Mouse (Mus musculus): ENCODE measurements around the gene Lrrc38. TPM values are rescaled to one million over a fixed set of nuclear protein-coding genes. Genes with fewer than 3 reads are reported as not detected.
A peak's percentile ranks its signal among the peaks of the same experiment; 100 is the strongest.
"Not testable (repeated sequence)": the region's sequence is repeated elsewhere in the genome, so short reads cannot be mapped to it uniquely, and the experiment has no call there.

The Lrrc38 gene
- polyA plus RNA-seq, 1 experiment from 2014 or later: 0.21 TPM

- Histone ChIP-seq H3K36me3 (ENCODE audit: control insufficient read depth, insufficient read depth, low read length) (no peaks in the 10 kb centered on the region), H3K4me3 (replicated peaks; ENCODE audit: low read depth, low read length) (no peak overlapping the region), H3K27ac (replicated peaks; ENCODE audit: low read depth, low read length) (no peak overlapping the region), H3K4me1 (ENCODE audit: control insufficient read depth, insufficient read depth, low read length) (no peaks in the 10 kb centered on the region), H3K9ac (replicated peaks; ENCODE audit: low read length) (no peak overlapping the region), H3K27me3 (ENCODE audit: control insufficient read depth, insufficient read depth, low read length) (no peaks in the 10 kb centered on the region), H3K9me3 (ENCODE audit: control insufficient read depth, low read length) (no peaks in the 10 kb centered on the region), H3K4me2 (ENCODE audit: low read length) (no peak overlapping the region)
- DNase-seq (no peak), ATAC-seq (ENCODE audit: low FRiP score, low TSS enrichment) (no peak)
- WGBS: 70% methylated on average over 13 of the region's 13 CpGs
Measured at GRCm38 (mm10) chr4:143339808-143340207, 9.7 kb upstream of the Lrrc38 start.

- H3K27me3 ChIP-seq (ENCODE audit: control insufficient read depth, insufficient read depth, low read length): no peaks in the 10 kb centered on the region
- no peaks in the 10 kb centered on the region for H3K36me3 ChIP-seq (ENCODE audit: control insufficient read depth, insufficient read depth, low read length)
- DNase-seq: no peak
- H3K4me1 ChIP-seq (ENCODE audit: control insufficient read depth, insufficient read depth, low read length): no peaks in the 10 kb centered on the region
- H3K4me2 ChIP-seq (ENCODE audit: low read length): no peak overlapping the region
- ATAC-seq (ENCODE audit: low FRiP score, low TSS enrichment): no peak
- no peak overlapping the region for H3K27ac ChIP-seq (replicated peaks; ENCODE audit: low read depth, low read length)
- no peak overlapping the region for H3K4me3 ChIP-seq (replicated peaks; ENCODE audit: low read depth, low read length)
- H3K9me3 ChIP-seq (ENCODE audit: control insufficient read depth, low read length): no peaks in the 10 kb centered on the region
- no peak overlapping the region for H3K9ac ChIP-seq (replicated peaks; ENCODE audit: low read length)
- WGBS: 76% methylated on average over 7 of the region's 7 CpGs
Measured at GRCm38 (mm10) chr4:143341470-143341869, 8.1 kb upstream of the Lrrc38 start.

GRCm38 (mm10) chr4:143345491-143345890 lies 4.1 kb upstream of the Lrrc38 start:
- H3K36me3 ChIP-seq (ENCODE audit: control insufficient read depth, insufficient read depth, low read length); H3K27ac ChIP-seq (replicated peaks; ENCODE audit: low read depth, low read length); ATAC-seq (ENCODE audit: low FRiP score, low TSS enrichment); H3K4me2 ChIP-seq (ENCODE audit: low read length); H3K9ac ChIP-seq (replicated peaks; ENCODE audit: low read length); H3K9me3 ChIP-seq (ENCODE audit: control insufficient read depth, low read length); DNase-seq; H3K4me3 ChIP-seq (replicated peaks; ENCODE audit: low read depth, low read length): not testable (repeated sequence)
- H3K27me3 ChIP-seq (ENCODE audit: control insufficient read depth, insufficient read depth, low read length): peaks cover 21% of the 10 kb centered on the region
- peaks cover 11% of the 10 kb centered on the region; the same call in 1 of the 2 replicates for H3K4me1 ChIP-seq (ENCODE audit: control insufficient read depth, insufficient read depth, low read length)
- WGBS: 81% methylated on average over 5 of the region's 5 CpGs

- no peak overlapping the region for H3K9ac ChIP-seq (replicated peaks; ENCODE audit: low read length)
- no peaks in the 10 kb centered on the region for H3K9me3 ChIP-seq (ENCODE audit: control insufficient read depth, low read length)
- no peak overlapping the region for H3K4me3 ChIP-seq (replicated peaks; ENCODE audit: low read depth, low read length)
- no peak overlapping the region for H3K4me2 ChIP-seq (ENCODE audit: low read length)
- WGBS: 22% methylated on average over 5 of the region's 5 CpGs
- no peaks in the 10 kb centered on the region for H3K36me3 ChIP-seq (ENCODE audit: control insufficient read depth, insufficient read depth, low read length)
- peaks cover 38% of the 10 kb centered on the region for H3K27me3 ChIP-seq (ENCODE audit: control insufficient read depth, insufficient read depth, low read length)
- H3K27ac ChIP-seq (replicated peaks; ENCODE audit: low read depth, low read length): no peak overlapping the region
- ATAC-seq (ENCODE audit: low FRiP score, low TSS enrichment) (no peak), DNase-seq (no peak)
- peaks cover 11% of the 10 kb centered on the region; the same call in 1 of the 2 replicates for H3K4me1 ChIP-seq (ENCODE audit: control insufficient read depth, insufficient read depth, low read length)
Measured at GRCm38 (mm10) chr4:143348678-143349077, 879 bp upstream of the Lrrc38 start.

- peaks cover 11% of the 10 kb centered on the region; the same call in 1 of the 2 replicates for H3K4me1 ChIP-seq (ENCODE audit: control insufficient read depth, insufficient read depth, low read length)
- peak overlapping the region; percentile 48 for H3K4me3 ChIP-seq (replicated peaks; ENCODE audit: low read depth, low read length)
- H3K27me3 ChIP-seq (ENCODE audit: control insufficient read depth, insufficient read depth, low read length): peaks cover 38% of the 10 kb centered on the region
- H3K9ac ChIP-seq (replicated peaks; ENCODE audit: low read length): peak overlapping the region; percentile 55; the same call in 1 of the 2 replicates
- 3% methylated on average over 71 of the region's 72 CpGs for WGBS
- H3K36me3 ChIP-seq (ENCODE audit: control insufficient read depth, insufficient read depth, low read length): no peaks in the 10 kb centered on the region
- peak overlapping the region; percentile 95 for H3K4me2 ChIP-seq (ENCODE audit: low read length)
- peak; percentile 42 for DNase-seq
- peak; percentile 46 for ATAC-seq (ENCODE audit: low FRiP score, low TSS enrichment)
- H3K27ac ChIP-seq (replicated peaks; ENCODE audit: low read depth, low read length): no peak overlapping the region
- no peaks in the 10 kb centered on the region for H3K9me3 ChIP-seq (ENCODE audit: control insufficient read depth, low read length)
Measured at GRCm38 (mm10) chr4:143350047-143351015, 774 bp downstream of the Lrrc38 start.

GRCm38 (mm10) chr4:143352301-143352700 lies 2.7 kb downstream of the Lrrc38 start:
- DNase-seq (no peak), ATAC-seq (ENCODE audit: low FRiP score, low TSS enrichment) (no peak)
- Histone ChIP-seq H3K4me1 (ENCODE audit: control insufficient read depth, insufficient read depth, low read length) (peaks cover 11% of the 10 kb centered on the region; the same call in 1 of the 2 replicates), H3K36me3 (ENCODE audit: control insufficient read depth, insufficient read depth, low read length) (no peaks in the 10 kb centered on the region), H3K4me3 (replicated peaks; ENCODE audit: low read depth, low read length) (no peak overlapping the region), H3K9ac (replicated peaks; ENCODE audit: low read length) (no peak overlapping the region), H3K27me3 (ENCODE audit: control insufficient read depth, insufficient read depth, low read length) (peaks cover 38% of the 10 kb centered on the region), H3K4me2 (ENCODE audit: low read length) (no peak overlapping the region), H3K27ac (replicated peaks; ENCODE audit: low read depth, low read length) (no peak overlapping the region), H3K9me3 (ENCODE audit: control insufficient read depth, low read length) (no peaks in the 10 kb centered on the region)
- WGBS: 73% methylated on average over 4 of the region's 4 CpGs

- 62% methylated on average over 10 of the region's 10 CpGs for WGBS
- Histone ChIP-seq H3K9ac (replicated peaks; ENCODE audit: low read length) (no peak overlapping the region), H3K27ac (replicated peaks; ENCODE audit: low read depth, low read length) (no peak overlapping the region), H3K4me3 (replicated peaks; ENCODE audit: low read depth, low read length) (no peak overlapping the region), H3K36me3 (ENCODE audit: control insufficient read depth, insufficient read depth, low read length) (no peaks in the 10 kb centered on the region), H3K4me2 (ENCODE audit: low read length) (no peak overlapping the region), H3K27me3 (ENCODE audit: control insufficient read depth, insufficient read depth, low read length) (no peaks in the 10 kb centered on the region), H3K9me3 (ENCODE audit: control insufficient read depth, low read length) (no peaks in the 10 kb centered on the region), H3K4me1 (ENCODE audit: control insufficient read depth, insufficient read depth, low read length) (peaks cover 7% of the 10 kb centered on the region; the same call in 1 of the 2 replicates)
- DNase-seq (no peak), ATAC-seq (ENCODE audit: low FRiP score, low TSS enrichment) (no peak)
Measured at GRCm38 (mm10) chr4:143361520-143361919, 12.0 kb downstream of the Lrrc38 start.

- 9% methylated on average over 15 of the region's 15 CpGs for WGBS
- DNase-seq (peak; percentile 67), ATAC-seq (ENCODE audit: low FRiP score, low TSS enrichment) (no peak; the same call in 1 of the 2 replicates)
- Histone ChIP-seq H3K4me3 (replicated peaks; ENCODE audit: low read depth, low read length) (no peak overlapping the region), H3K27ac (replicated peaks; ENCODE audit: low read depth, low read length) (peak overlapping the region; percentile 52), H3K4me1 (ENCODE audit: control insufficient read depth, insufficient read depth, low read length) (peaks cover 7% of the 10 kb centered on the region; the same call in 1 of the 2 replicates), H3K9ac (replicated peaks; ENCODE audit: low read length) (no peak overlapping the region; the same call in 1 of the 2 replicates), H3K36me3 (ENCODE audit: control insufficient read depth, insufficient read depth, low read length) (no peaks in the 10 kb centered on the region), H3K9me3 (ENCODE audit: control insufficient read depth, low read length) (no peaks in the 10 kb centered on the region), H3K4me2 (ENCODE audit: low read length) (peak overlapping the region; percentile 28), H3K27me3 (ENCODE audit: control insufficient read depth, insufficient read depth, low read length) (no peaks in the 10 kb centered on the region)
Measured at GRCm38 (mm10) chr4:143366415-143367041, 17.0 kb downstream of the Lrrc38 start.

Data from midbrain, embryonic 14.5 days (tissue).